Mouse (Mus musculus): Measurements from ENCODE around the gene Peli3.
"Not testable (repeated sequence)": the region's sequence is repeated elsewhere in the genome, so short reads cannot be mapped to it uniquely, and the experiment has no call there.

The Peli3 gene

GRCm38 (mm10) chr19:4942551-4943252 lies at the start of gene Peli3:
TSS of gene Peli3 (minus strand) at chr19:4943127.
- DNase-seq, result peak; percentile 51 to 63

GRCm38 (mm10) chr19:4992371-4992770 lies 49.4 kb upstream of the Peli3 start:
- DNase-seq, result no peak

- no peak for DNase-seq
Observed at GRCm38 (mm10) chr19:4990716-4991115, 47.8 kb upstream of the Peli3 start.

GRCm38 (mm10) chr19:4990256-4990625 lies 47.3 kb upstream of the Peli3 start, which contains the start of gene Npas4:
TSS of gene Npas4 (minus strand) at chr19:4990316.
- no peak for DNase-seq

- no peak for DNase-seq
Observed at GRCm38 (mm10) chr19:4989434-4990255, 46.7 kb upstream of the Peli3 start.

GRCm38 (mm10) chr19:4989013-4989412 lies 46.1 kb upstream of the Peli3 start:
- peak; percentile 73 to 90 for DNase-seq

- DNase-seq, result peak; percentile 29 to 38
Observed at GRCm38 (mm10) chr19:4981767-4982166, 38.8 kb upstream of the Peli3 start.

GRCm38 (mm10) chr19:4968236-4968635 lies 25.3 kb upstream of the Peli3 start:
- no peak for DNase-seq

GRCm38 (mm10) chr19:4961928-4962601 lies 19.1 kb upstream of the Peli3 start, which contains the start of gene Mrpl11:
TSS of gene Mrpl11 (plus strand) at chr19:4962147.
- DNase-seq, result peak; percentile 91 to 94

GRCm38 (mm10) chr19:4948641-4949040 lies 5.7 kb upstream of the Peli3 start:
- DNase-seq, result not testable (repeated sequence)

GRCm38 (mm10) chr19:4945540-4945939 lies 2.6 kb upstream of the Peli3 start:
- DNase-seq, result no peak

GRCm38 (mm10) chr19:4943253-4943588 lies 294 bp upstream of the Peli3 start:
- DNase-seq, result no peak

- DNase-seq, result no peak
Observed at GRCm38 (mm10) chr19:4937444-4938310, 5.2 kb downstream of the Peli3 start.

GRCm38 (mm10) chr19:4936896-4937295 lies 6.0 kb downstream of the Peli3 start:
- no peak for DNase-seq

GRCm38 (mm10) chr19:4928781-4929180 lies 14.1 kb downstream of the Peli3 start:
- no peak for DNase-seq

- peak; percentile 98 to 99 for DNase-seq
Observed at GRCm38 (mm10) chr19:4927904-4928531, 14.9 kb downstream of the Peli3 start, which contains the start of gene Dpp3. TSS of gene Dpp3 (minus strand) at chr19:4928287.

GRCm38 (mm10) chr19:4925121-4925860 lies 17.6 kb downstream of the Peli3 start:
- no peak for DNase-seq

- no peak for DNase-seq
Observed at GRCm38 (mm10) chr19:4919652-4920051, 23.3 kb downstream of the Peli3 start.

GRCm38 (mm10) chr19:4916827-4917226 lies 26.1 kb downstream of the Peli3 start:
- no peak for DNase-seq

GRCm38 (mm10) chr19:4915924-4916603 lies 26.9 kb downstream of the Peli3 start:
- no peak for DNase-seq

GRCm38 (mm10) chr19:4909376-4909775 lies 33.6 kb downstream of the Peli3 start:
- no peak for DNase-seq

Measured in kidney, adult 8-10 months (tissue).